Mouse (Mus musculus) embryonic facial prominence, embryonic 15.5 days (tissue): Measurements from ENCODE around the gene B4galt4. TPM values are rescaled to one million over a fixed set of nuclear protein-coding genes. Genes with fewer than 3 reads are reported as not detected.
A peak's percentile ranks its signal among the peaks of the same experiment; 100 is the strongest.
"Not testable (repeated sequence)": the region's sequence is repeated elsewhere in the genome, so short reads cannot be mapped to it uniquely, and the experiment has no call there.

Experiments used
- ATAC-seq: fragments of 200-750 bp; cut with Nextera tagmentation; 2 replicates; pipeline ENCODE4 v1.8.0; 2017; ENCODE audit warnings: low read depth, moderate TSS enrichment; ENCODE audit not compliant: insufficient number of reproducible peaks, low FRiP score, low TSS enrichment
- H3K27ac ChIP-seq: fragments of 300-500 bp; sonication (generic); replicated peaks from 2 replicates; pipeline ENCODE4 v1.5.1; 2015; ENCODE audit warnings: mild to moderate bottlenecking, inconsistent platforms
- H3K27me3 ChIP-seq: fragments of 300-500 bp; sonication (generic); 2 replicates; pipeline ENCODE4 v1.6.1; 2015; ENCODE audit warnings: inconsistent platforms
- H3K36me3 ChIP-seq: fragments of 300-500 bp; sonication (generic); 2 replicates; pipeline ENCODE4 v1.6.1; 2015; ENCODE audit warnings: mild to moderate bottlenecking, inconsistent platforms
- H3K4me1 ChIP-seq: fragments of 300-500 bp; sonication (generic); 2 replicates; pipeline ENCODE4 v1.6.1; 2015; ENCODE audit warnings: inconsistent platforms
- H3K4me2 ChIP-seq: fragments of 300-500 bp; sonication (generic); replicated peaks from 2 replicates; pipeline ENCODE4 v1.6.1; 2015; ENCODE audit warnings: mild to moderate bottlenecking, inconsistent platforms
- H3K4me3 ChIP-seq: fragments of 300-500 bp; sonication (generic); replicated peaks from 2 replicates; pipeline ENCODE4 v1.5.1; 2015; ENCODE audit warnings: mild to moderate bottlenecking, inconsistent platforms
- H3K9ac ChIP-seq: fragments of 300-500 bp; sonication (generic); 2 replicates; pipeline ENCODE4 v1.6.1; 2015; ENCODE audit warnings: inconsistent platforms
- H3K9me3 ChIP-seq: fragments of 300-500 bp; sonication (generic); replicated peaks from 2 replicates; pipeline ENCODE4 v1.6.1; 2016; ENCODE audit warnings: inconsistent platforms
- WGBS: fragments of 180-500 bp; shearing (Covaris S2); methylation state at CpG from one replicate; pipeline ENCODE4 v1.1.7; 2015; 5-methylcytosine and 5-hydroxymethylcytosine counted together
- polyA plus RNA-seq: library from polyadenylated mRNA; unstranded; fragments of >200 nt; fragmentation: Nextera tagmentation; extraction: Ambion mirVana; gene quantifications from 2 replicates; pipeline ENCODE4 v1.2.1, GENCODE M21; 2015

B4galt4 gene
- polyA plus RNA-seq, 1 experiment from 2014 or later: 24.7 TPM

DNA sequence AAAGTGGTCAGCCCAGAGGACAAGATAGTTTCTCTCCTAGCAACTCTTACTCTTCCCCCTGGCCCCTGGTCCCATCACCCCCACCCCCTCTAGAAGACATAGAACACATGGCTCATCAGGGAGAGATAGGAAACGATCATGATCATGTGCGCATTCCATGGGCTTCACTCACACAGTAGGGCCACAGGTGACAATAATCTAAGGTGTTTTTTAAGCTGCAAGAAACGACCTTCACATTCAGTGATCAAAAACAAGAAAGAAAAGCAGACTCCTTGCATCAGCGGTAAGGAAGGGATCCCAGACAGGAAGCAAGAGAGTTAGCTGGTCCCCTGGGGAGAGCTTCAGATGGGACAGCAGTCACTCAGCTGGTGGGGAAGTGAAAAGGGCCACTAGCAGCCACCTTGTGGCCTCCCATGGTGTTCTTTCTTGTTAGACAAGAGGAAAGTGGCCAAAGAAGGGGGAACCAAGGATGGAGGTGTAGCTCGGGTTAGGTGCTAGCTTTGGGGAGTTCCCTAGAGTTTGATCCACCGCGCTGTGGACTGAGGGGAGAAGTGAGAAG is 33.0 kb upstream of the B4galt4 start:
- Histone ChIP-seq H3K36me3 (no peaks in the 10 kb centered on the region), H3K4me2 (no peak overlapping the region), H3K9ac (no peak overlapping the region), H3K27ac (no peak overlapping the region), H3K4me3 (no peak overlapping the region), H3K27me3 (no peaks in the 10 kb centered on the region), H3K9me3 (no peaks in the 10 kb centered on the region), H3K4me1 (peaks cover 30% of the 10 kb centered on the region)
- ATAC-seq: no peak
- 73% methylated on average over 7 of the region's 7 CpGs for WGBS

DNA sequence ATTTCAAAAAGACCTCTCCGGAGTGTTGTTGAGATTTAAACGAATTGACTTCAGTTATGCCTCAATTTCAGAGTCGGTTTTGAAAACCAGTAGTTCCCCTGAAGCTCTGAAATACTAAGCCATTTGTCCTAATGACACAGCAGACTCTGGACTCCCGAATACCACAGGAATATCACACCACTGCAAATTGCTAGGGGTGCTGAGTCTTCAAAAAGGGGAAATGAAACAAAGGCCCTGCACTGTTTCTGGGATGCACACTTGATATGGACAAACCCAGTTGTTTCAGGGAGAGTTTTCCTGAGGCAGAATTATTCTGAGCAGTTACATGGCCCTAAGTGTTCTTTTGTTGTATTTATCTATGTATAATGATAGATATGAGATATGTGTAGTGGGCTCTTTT is 30.8 kb upstream of the B4galt4 start:
- ATAC-seq: no peak
- H3K27ac ChIP-seq: 0 out of 2 replicates have a peak overlapping the region, but pooled peaks have one; percentile 51
- no peak overlapping the region for H3K9ac ChIP-seq
- WGBS: 18% methylated on average over 4 of the region's 4 CpGs
- H3K4me3 ChIP-seq: peak overlapping the region; percentile 74
- H3K4me2 ChIP-seq: peak overlapping the region; percentile 76
- no peaks in the 10 kb centered on the region for H3K36me3 ChIP-seq
- peaks cover 28% of the 10 kb centered on the region for H3K4me1 ChIP-seq
- H3K9me3 ChIP-seq: no peaks in the 10 kb centered on the region
- no peaks in the 10 kb centered on the region for H3K27me3 ChIP-seq

DNA sequence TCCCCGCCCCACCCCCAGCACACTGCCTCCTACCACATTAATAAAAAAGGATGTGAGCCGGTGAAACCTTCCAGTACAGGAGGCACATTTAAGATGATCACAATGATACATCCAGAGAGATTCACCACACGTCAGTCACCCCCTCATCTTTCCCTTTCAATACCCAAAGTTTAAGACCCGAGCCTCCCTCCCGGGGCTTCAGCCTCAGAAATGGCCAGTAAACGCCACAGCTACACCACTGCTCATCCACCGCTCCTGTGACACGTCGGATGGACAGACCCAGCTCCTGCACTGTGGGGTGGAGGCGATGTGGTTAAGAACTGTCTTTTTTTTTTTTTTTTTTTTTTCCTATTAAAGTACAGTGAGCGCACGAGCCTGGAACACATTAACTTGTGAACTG is 30.0 kb upstream of the B4galt4 start:
- H3K4me2 ChIP-seq: peak overlapping the region; percentile 76
- H3K9me3 ChIP-seq: no peaks in the 10 kb centered on the region
- H3K4me1 ChIP-seq: peaks cover 24% of the 10 kb centered on the region
- no peaks in the 10 kb centered on the region for H3K36me3 ChIP-seq
- peak overlapping the region; percentile 74 for H3K4me3 ChIP-seq
- peak overlapping the region; percentile 96 for H3K27ac ChIP-seq
- H3K27me3 ChIP-seq: no peaks in the 10 kb centered on the region
- no peak for ATAC-seq
- peak overlapping the region; percentile 73 for H3K9ac ChIP-seq
- 2% methylated on average over 12 of the region's 12 CpGs for WGBS

GRCm38 (mm10) chr16:38712581-38713403 is 29.3 kb upstream of the B4galt4 start, which contains the start of gene Arhgap31:
TSS of gene Arhgap31 (minus strand) at chr16:38713274.
- H3K36me3 ChIP-seq: no peaks in the 10 kb centered on the region
- peaks cover 22% of the 10 kb centered on the region for H3K4me1 ChIP-seq
- H3K9me3 ChIP-seq: no peaks in the 10 kb centered on the region
- peak within 1 kb of the TSS; percentile 73 for H3K9ac ChIP-seq
- peak within 1 kb of the TSS; percentile 76 for H3K4me2 ChIP-seq
- WGBS: under 1% methylated on average over 72 of the region's 74 CpGs
- no peaks in the 10 kb centered on the region for H3K27me3 ChIP-seq
- peak; percentile 93 for ATAC-seq
- H3K4me3 ChIP-seq: peak within 1 kb of the TSS; percentile 74
- H3K27ac ChIP-seq: peak within 1 kb of the TSS; percentile 96

DNA sequence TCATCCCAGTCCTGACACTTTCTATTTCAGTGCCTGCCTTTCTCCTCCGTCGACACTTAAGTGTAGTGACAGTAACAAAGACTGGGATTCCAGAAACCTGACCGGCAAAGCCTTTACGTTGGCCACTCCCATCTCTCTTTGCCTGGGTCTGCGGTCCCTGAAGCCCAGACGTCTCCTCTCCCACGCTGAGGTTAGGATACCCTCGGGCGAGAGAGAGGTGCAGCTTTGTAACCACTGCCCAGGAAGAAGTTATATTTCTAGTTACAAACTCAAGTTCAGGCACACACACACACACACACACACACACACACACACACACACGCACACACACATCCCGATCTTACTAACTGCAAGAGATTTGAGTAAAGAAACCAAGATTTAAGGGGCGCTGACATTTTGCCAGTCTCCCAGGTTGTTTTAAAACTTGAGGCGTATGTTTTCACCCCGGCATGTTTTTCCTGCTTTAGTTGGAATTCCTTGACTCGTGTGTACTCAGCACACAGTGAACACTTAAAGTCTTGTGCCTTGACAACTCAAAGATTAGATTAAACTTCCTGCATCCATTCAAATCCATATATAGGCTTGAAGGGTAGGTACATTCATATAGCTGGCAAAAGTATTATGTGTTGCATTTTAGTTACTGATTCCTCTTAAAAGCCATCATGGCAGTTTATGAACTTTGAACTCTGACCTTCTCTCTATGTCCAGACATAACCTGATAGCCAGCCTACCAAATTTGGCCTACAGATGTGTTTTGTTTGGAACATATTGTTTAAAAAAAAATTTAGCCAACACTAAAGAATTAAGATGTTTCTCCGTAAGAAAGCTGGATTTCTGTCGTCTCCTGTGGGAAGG is 28.4 kb upstream of the B4galt4 start:
- H3K9ac ChIP-seq: peak overlapping the region; percentile 73
- peaks cover 19% of the 10 kb centered on the region for H3K4me1 ChIP-seq
- H3K4me2 ChIP-seq: peak overlapping the region; percentile 76
- peak; percentile 35; the same call in 1 of the 2 replicates for ATAC-seq
- peak overlapping the region; percentile 96 for H3K27ac ChIP-seq
- 10% methylated on average over 17 of the region's 17 CpGs for WGBS
- no peaks in the 10 kb centered on the region for H3K27me3 ChIP-seq
- H3K4me3 ChIP-seq: peak overlapping the region; percentile 74
- H3K36me3 ChIP-seq: no peaks in the 10 kb centered on the region
- H3K9me3 ChIP-seq: no peaks in the 10 kb centered on the region

- not testable (repeated sequence) for H3K36me3 ChIP-seq, ATAC-seq, H3K9ac ChIP-seq, H3K27me3 ChIP-seq, H3K9me3 ChIP-seq
- peak overlapping the region; percentile 76 for H3K4me2 ChIP-seq
- peaks cover 19% of the 10 kb centered on the region for H3K4me1 ChIP-seq
- H3K27ac ChIP-seq: peak overlapping the region; percentile 96; the same call in 1 of the 2 replicates
- 44% methylated on average over 11 of the region's 12 CpGs for WGBS
- H3K4me3 ChIP-seq: peak overlapping the region; percentile 20
These were observed 27.9 kb upstream of the B4galt4 start for GRCm38 (mm10) chr16:38714259-38714526.

DNA sequence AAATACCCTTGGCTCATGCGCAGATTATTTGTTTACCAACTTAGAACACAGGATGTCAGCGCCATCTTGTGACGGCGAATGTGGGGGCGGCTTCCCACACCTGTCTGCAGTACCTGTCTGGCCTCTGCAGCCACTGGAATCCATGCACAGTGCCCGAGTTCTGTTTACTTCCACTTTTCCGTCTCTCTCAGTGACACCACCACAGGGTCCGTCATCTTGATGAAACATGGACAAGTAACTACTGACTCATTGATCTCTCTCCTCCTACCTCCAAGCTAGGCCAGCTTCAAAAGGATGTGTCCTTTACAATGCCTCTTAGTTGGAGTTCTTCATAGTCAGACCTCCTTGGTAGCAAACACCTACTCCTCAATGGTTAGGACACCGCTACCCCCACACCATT is 20.7 kb upstream of the B4galt4 start:
- no peak overlapping the region for H3K9ac ChIP-seq
- no peaks in the 10 kb centered on the region for H3K4me1 ChIP-seq
- H3K27me3 ChIP-seq: no peaks in the 10 kb centered on the region
- no peak overlapping the region for H3K4me3 ChIP-seq
- no peaks in the 10 kb centered on the region for H3K9me3 ChIP-seq
- no peak overlapping the region for H3K4me2 ChIP-seq
- no peak for ATAC-seq
- no peak overlapping the region for H3K27ac ChIP-seq
- no peaks in the 10 kb centered on the region for H3K36me3 ChIP-seq
- 92% methylated on average over 9 of the region's 9 CpGs for WGBS

DNA sequence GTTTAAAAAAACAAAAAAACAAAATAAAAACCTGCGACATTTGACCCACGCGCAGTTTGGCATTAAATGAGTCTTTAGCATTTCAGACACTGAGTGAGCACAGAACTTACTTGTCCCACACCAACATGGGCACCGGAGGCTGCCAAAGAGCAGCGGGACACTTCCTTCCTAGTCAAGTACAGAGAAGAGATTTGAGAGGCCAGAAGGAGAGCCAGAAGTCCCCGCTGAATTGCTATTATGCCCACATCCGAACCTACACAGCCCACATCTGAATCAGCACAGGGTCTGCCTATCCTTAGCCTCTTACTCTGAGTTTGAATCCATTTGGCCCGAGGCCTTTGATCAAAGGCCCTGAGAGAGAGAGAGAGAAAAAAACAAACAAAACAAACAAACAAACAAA is 17.8 kb upstream of the B4galt4 start:
- H3K9ac ChIP-seq: no peak overlapping the region
- no peak overlapping the region; the same call in 1 of the 2 replicates for H3K27ac ChIP-seq
- ATAC-seq: no peak
- H3K27me3 ChIP-seq: no peaks in the 10 kb centered on the region
- H3K4me1 ChIP-seq: no peaks in the 10 kb centered on the region
- WGBS: 73% methylated on average over 8 of the region's 8 CpGs
- H3K4me2 ChIP-seq: no peak overlapping the region
- no peak overlapping the region for H3K4me3 ChIP-seq
- no peaks in the 10 kb centered on the region for H3K36me3 ChIP-seq
- H3K9me3 ChIP-seq: no peaks in the 10 kb centered on the region

DNA sequence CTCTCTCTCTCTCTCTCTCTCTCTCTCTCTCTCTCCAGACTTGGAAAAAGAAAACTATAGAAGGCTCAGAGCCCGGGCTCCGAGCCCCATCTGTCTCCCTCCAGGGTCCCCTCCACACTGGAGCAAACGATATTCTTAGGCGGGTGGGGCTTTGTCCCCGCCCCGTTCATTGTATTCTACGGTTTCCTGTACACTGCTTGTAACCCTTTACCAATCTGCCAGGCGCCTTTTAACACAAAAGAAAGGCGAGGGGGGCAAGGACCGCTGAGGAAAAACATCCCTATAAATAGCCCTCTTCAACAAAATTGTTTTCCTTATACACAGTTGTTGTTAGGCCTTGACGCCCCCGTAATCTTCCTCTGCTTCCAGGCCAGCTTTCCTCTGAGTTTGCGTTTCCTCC is 17.1 kb upstream of the B4galt4 start:
- peak; percentile 43; the same call in 1 of the 2 replicates for ATAC-seq
- no peak overlapping the region for H3K27ac ChIP-seq

GRCm38 (mm10) chr16:38728576-38729132 is 13.4 kb upstream of the B4galt4 start:
- Histone ChIP-seq H3K4me1 (peaks cover 10% of the 10 kb centered on the region; the same call in 1 of the 2 replicates), H3K4me3 (no peak overlapping the region), H3K9me3 (no peaks in the 10 kb centered on the region), H3K27me3 (no peaks in the 10 kb centered on the region), H3K27ac (no peak overlapping the region), H3K36me3 (no peaks in the 10 kb centered on the region), H3K4me2 (no peak overlapping the region), H3K9ac (no peak overlapping the region)
- no peak for ATAC-seq
- 90% methylated on average over 15 of the region's 15 CpGs for WGBS

More for the DNA sequence above, 17.1 kb upstream of the B4galt4 start:
- Histone ChIP-seq H3K4me2 (no peak overlapping the region), H3K4me1 (peaks cover 2% of the 10 kb centered on the region; the same call in 1 of the 2 replicates), H3K36me3 (no peaks in the 10 kb centered on the region), H3K9ac (no peak overlapping the region), H3K9me3 (no peaks in the 10 kb centered on the region), H3K27me3 (no peaks in the 10 kb centered on the region), H3K4me3 (no peak overlapping the region)
- 58% methylated on average over 13 of the region's 13 CpGs for WGBS

GRCm38 (mm10) chr16:38729139-38729538 is 12.9 kb upstream of the B4galt4 start:
- Histone ChIP-seq H3K36me3 (no peaks in the 10 kb centered on the region), H3K4me1 (peaks cover 10% of the 10 kb centered on the region; the same call in 1 of the 2 replicates), H3K4me3 (no peak overlapping the region), H3K27ac (no peak overlapping the region), H3K9ac (no peak overlapping the region), H3K27me3 (no peaks in the 10 kb centered on the region), H3K4me2 (no peak overlapping the region), H3K9me3 (no peaks in the 10 kb centered on the region)
- WGBS: 81% methylated on average over 6 of the region's 6 CpGs
- ATAC-seq: no peak
